Mouse (Mus musculus) right cerebral cortex, postnatal 14 days (tissue): ENCODE data around the gene Tpx2.

Source experiments
- DNase-seq: peaks from one replicate; pipeline ENCODE4 v3.0.0; 2022

Tpx2 gene

GRCm38 (mm10) chr2:152917671-152918070 lies 69.9 kb downstream of the Tpx2 start:
- no peak for DNase-seq

GRCm38 (mm10) chr2:152922376-152922775 lies 74.6 kb downstream of the Tpx2 start:
- DNase-seq: no peak

GRCm38 (mm10) chr2:152923621-152924020 lies 75.9 kb downstream of the Tpx2 start:
- DNase-seq: no peak

- no peak for DNase-seq
These were observed 76.4 kb downstream of the Tpx2 start for GRCm38 (mm10) chr2:152924128-152924527.

- DNase-seq: no peak
These were observed 76.8 kb downstream of the Tpx2 start for GRCm38 (mm10) chr2:152924543-152924942.

- DNase-seq: no peak
These were observed 77.6 kb downstream of the Tpx2 start for GRCm38 (mm10) chr2:152925189-152925872.

GRCm38 (mm10) chr2:152926896-152927295 lies 79.1 kb downstream of the Tpx2 start:
- DNase-seq: no peak

- no peak for DNase-seq
These were observed 79.6 kb downstream of the Tpx2 start for GRCm38 (mm10) chr2:152927371-152927770.

- no peak for DNase-seq
These were observed 80.6 kb downstream of the Tpx2 start for GRCm38 (mm10) chr2:152928219-152928987.

- no peak for DNase-seq
These were observed 81.2 kb downstream of the Tpx2 start for GRCm38 (mm10) chr2:152928988-152929370.

- DNase-seq: no peak
These were observed 82.5 kb downstream of the Tpx2 start for GRCm38 (mm10) chr2:152930276-152930675.

- DNase-seq: no peak
These were observed 83.8 kb downstream of the Tpx2 start for GRCm38 (mm10) chr2:152931456-152932160.

- no peak for DNase-seq
These were observed 85.3 kb downstream of the Tpx2 start, which contains the start of gene Foxs1 for GRCm38 (mm10) chr2:152933048-152933447. Gene Foxs1, minus strand, starts transcription at chr2:152933208.

GRCm38 (mm10) chr2:152933614-152934013 lies 85.8 kb downstream of the Tpx2 start:
- DNase-seq: peak; percentile 45

- DNase-seq: peak; percentile 57
These were observed 92.1 kb downstream of the Tpx2 start for GRCm38 (mm10) chr2:152939846-152940245.

- DNase-seq: no peak
These were observed 93.3 kb downstream of the Tpx2 start for GRCm38 (mm10) chr2:152941106-152941505.

- no peak for DNase-seq
These were observed 94.0 kb downstream of the Tpx2 start for GRCm38 (mm10) chr2:152941776-152942175.

GRCm38 (mm10) chr2:152942898-152943515 lies 95.2 kb downstream of the Tpx2 start:
- DNase-seq: no peak

GRCm38 (mm10) chr2:152943568-152943967 lies 95.8 kb downstream of the Tpx2 start:
- no peak for DNase-seq

- DNase-seq: no peak
These were observed 96.2 kb downstream of the Tpx2 start for GRCm38 (mm10) chr2:152944013-152944412.
